ENCODE assay signal across 16 mouse cellular contexts in genomic region chr4:97841063-97841595, GRCm38 (mm10).
A peak's percentile ranks its signal among the peaks of the same experiment; 100 is the strongest.
DNase-seq lines count a peak whose midpoint lies in the region; ATAC-seq lines count a peak whose summit lies in the region.
"Had no signal": no experiment of that assay in that cellular context is flagged by ENCODE, and none has a peak within 500 bp of the region (broad histone marks: within the 10 kb centered on the region; RNA-seq: fewer than 3 reads in every experiment).

No protein-coding gene starts in this region.

- no peak overlapping the region for H3K9ac ChIP-seq in heart, embryonic 13.5 days
- H3K9ac ChIP-seq in hindbrain, embryonic 13.5 days = no peak overlapping the region
- H3K9ac ChIP-seq in hindbrain, embryonic 14.5 days = no peak overlapping the region
- H3K9ac ChIP-seq: forebrain, embryonic 15.5 days; hindbrain, embryonic 12.5 days; limb, embryonic 13.5 days; lung, embryonic 14.5 days had no signal

- no peak for ATAC-seq in heart, embryonic 13.5 days (ENCODE audit: extremely low read depth, insufficient number of reproducible peaks, low FRiP score, low TSS enrichment)
- no peak for ATAC-seq in hindbrain, embryonic 13.5 days (ENCODE audit: low FRiP score)
- ATAC-seq in hindbrain, embryonic 14.5 days (ENCODE audit: low FRiP score) = no peak
- 0 out of 2 replicates have a peak, but pooled peaks have one; percentile 5 for ATAC-seq in megakaryocyte-erythroid progenitor cell, adult 5-6 weeks (replicated peaks; ENCODE audit: low FRiP score, low TSS enrichment, poor library complexity, severe bottlenecking)
- ATAC-seq: midbrain, embryonic 16.5 days had no signal

- no peaks in the 10 kb centered on the region for H3K9me3 ChIP-seq in heart, embryonic 13.5 days
- no peaks in the 10 kb centered on the region for H3K9me3 ChIP-seq in hindbrain, embryonic 13.5 days
- H3K9me3 ChIP-seq in hindbrain, embryonic 14.5 days (ENCODE audit: control insufficient read depth, low read length) = no peaks in the 10 kb centered on the region
- H3K9me3 ChIP-seq: forebrain, embryonic 15.5 days; hindbrain, embryonic 12.5 days; limb, embryonic 13.5 days had no signal

- no peak overlapping the region for H3K4me2 ChIP-seq in heart, embryonic 13.5 days
- no peak overlapping the region for H3K4me2 ChIP-seq in hindbrain, embryonic 13.5 days
- no peak overlapping the region for H3K4me2 ChIP-seq in hindbrain, embryonic 14.5 days (replicated peaks)
- H3K4me2 ChIP-seq: forebrain, embryonic 15.5 days; hindbrain, embryonic 12.5 days; limb, embryonic 13.5 days; lung, embryonic 14.5 days had no signal

- WGBS in heart, embryonic 13.5 days = 39% methylated on average over 4 of the region's 4 CpGs
- WGBS in hindbrain, embryonic 13.5 days = 39% methylated on average over 4 of the region's 4 CpGs
- WGBS in hindbrain, embryonic 14.5 days = 45% methylated on average over 4 of the region's 4 CpGs

- intact Hi-C loops in heart, postnatal 36 days (cut with DNase I) = no loop called here

- H3K27ac ChIP-seq in heart, embryonic 13.5 days (replicated peaks) = peak overlapping the region; percentile 58
- H3K27ac ChIP-seq in hindbrain, embryonic 13.5 days = 0 out of 2 replicates have a peak overlapping the region, but pooled peaks have one; percentile 18
- H3K27ac ChIP-seq in hindbrain, embryonic 14.5 days = no peak overlapping the region
- peak overlapping the region; percentile 52 for H3K27ac ChIP-seq in brown adipose tissue, adult 24 weeks (replicated peaks; ENCODE audit: low read depth, low read length)
- H3K27ac ChIP-seq: limb, embryonic 13.5 days had no signal

- H3K27me3 ChIP-seq in heart, embryonic 13.5 days (replicated peaks) = no peaks in the 10 kb centered on the region
- H3K27me3 ChIP-seq in hindbrain, embryonic 13.5 days = no peaks in the 10 kb centered on the region
- no peaks in the 10 kb centered on the region for H3K27me3 ChIP-seq in hindbrain, embryonic 14.5 days (ENCODE audit: control insufficient read depth, insufficient read depth, low read length)
- H3K27me3 ChIP-seq: forebrain, embryonic 15.5 days; hindbrain, embryonic 12.5 days; limb, embryonic 13.5 days had no signal

- H3K4me1 ChIP-seq in heart, embryonic 13.5 days = peaks cover 96% of the 10 kb centered on the region
- peaks cover 74% of the 10 kb centered on the region for H3K4me1 ChIP-seq in hindbrain, embryonic 13.5 days (replicated peaks)
- peaks cover 40% of the 10 kb centered on the region for H3K4me1 ChIP-seq in hindbrain, embryonic 14.5 days (replicated peaks; ENCODE audit: control insufficient read depth, insufficient read depth, low read length)
- peaks cover 27% of the 10 kb centered on the region for H3K4me1 ChIP-seq in brown adipose tissue, adult 24 weeks (ENCODE audit: control insufficient read depth, insufficient read depth, insufficient read length, low read length)

- no peak for DNase-seq in heart, postnatal 36 days
- DNase-seq in hindbrain, embryonic 14.5 days (ENCODE audit: low spot score) = no peak
- no peak for DNase-seq in cerebellum, adult 9-11 months
- DNase-seq: adrenal gland, adult 2 months; cerebellum, adult 8-10 months; gastrocnemius, postnatal 14 days; kidney, postnatal 10 days had no signal

- H3K4me3 ChIP-seq in heart, embryonic 13.5 days = no peak overlapping the region
- no peak overlapping the region for H3K4me3 ChIP-seq in hindbrain, embryonic 13.5 days
- H3K4me3 ChIP-seq in hindbrain, embryonic 14.5 days (replicated peaks; ENCODE audit: low read length) = no peak overlapping the region
- no peak overlapping the region for H3K4me3 ChIP-seq in brown adipose tissue, adult 24 weeks (ENCODE audit: insufficient read depth, low read depth, low read length)
- H3K4me3 ChIP-seq: forebrain, embryonic 15.5 days; hindbrain, embryonic 12.5 days; limb, embryonic 13.5 days had no signal

- peaks cover 4% of the 10 kb centered on the region; the same call in 1 of the 2 replicates for H3K36me3 ChIP-seq in heart, embryonic 13.5 days
- H3K36me3 ChIP-seq in hindbrain, embryonic 13.5 days = no peaks in the 10 kb centered on the region
- no peaks in the 10 kb centered on the region for H3K36me3 ChIP-seq in hindbrain, embryonic 14.5 days (replicated peaks; ENCODE audit: control insufficient read depth, insufficient read depth)
- H3K36me3 ChIP-seq: forebrain, embryonic 15.5 days; hindbrain, embryonic 12.5 days; limb, embryonic 13.5 days had no signal
